Mouse (Mus musculus): ENCODE results near the gene Hjurp.

Gene Hjurp

GRCm38 (mm10) chr1:88277098-88277817 is at the start of gene Hjurp, which contains the start of gene Trpm8:
Gene Hjurp (minus strand): TSS chr1:88277633.
Gene Trpm8 (plus strand): TSS chr1:88277661.
- peak; percentile 100 for DNase-seq (ENCODE audit: low read depth, low spot score)

DNA sequence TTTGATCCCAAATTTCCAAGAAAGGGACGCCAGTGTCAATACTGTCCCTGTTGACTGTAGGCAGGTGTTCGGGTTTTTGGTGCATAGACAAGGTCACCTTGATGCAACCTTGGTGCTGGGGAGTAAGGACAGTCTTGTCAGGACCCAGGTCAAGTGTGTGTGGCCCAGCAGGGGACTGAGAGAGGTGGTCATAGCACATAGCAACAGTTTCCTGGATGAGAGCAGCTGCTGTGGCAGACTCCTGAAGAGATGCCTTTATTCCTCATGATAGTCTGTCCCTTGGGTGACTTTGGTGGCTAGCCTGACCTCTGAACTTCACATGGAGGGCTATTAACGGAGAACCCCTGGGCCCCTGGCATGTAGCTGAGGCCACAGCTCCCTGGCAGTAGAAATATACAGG is 45.7 kb upstream of the Hjurp start:
- DNase-seq (ENCODE audit: low read depth, low spot score), result no peak

DNA sequence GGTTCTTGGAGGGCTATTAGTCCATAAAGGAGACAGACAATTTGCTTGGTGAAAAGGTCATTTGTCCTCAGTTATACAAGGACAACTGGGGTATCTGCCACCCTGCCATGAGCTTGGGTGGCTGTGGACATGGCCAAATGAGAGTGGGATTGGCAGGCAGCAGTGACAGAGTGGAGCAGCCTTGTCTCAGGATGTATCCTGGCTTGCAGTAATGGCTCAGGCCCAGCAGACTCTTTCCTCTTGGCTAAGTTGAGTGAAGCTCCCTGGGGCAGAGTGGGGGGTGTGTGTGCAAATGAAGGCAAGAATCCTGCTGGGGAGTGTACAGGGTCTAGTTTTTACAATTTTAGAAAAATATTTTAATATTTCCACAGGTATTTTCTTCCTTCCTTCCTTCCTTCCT is 44.7 kb upstream of the Hjurp start:
- DNase-seq (ENCODE audit: low read depth, low spot score), result no peak

GRCm38 (mm10) chr1:88320821-88321395 is 43.5 kb upstream of the Hjurp start:
- DNase-seq (ENCODE audit: low read depth, low spot score), result no peak

GRCm38 (mm10) chr1:88318531-88319060 is 41.2 kb upstream of the Hjurp start:
- DNase-seq (ENCODE audit: low read depth, low spot score), result peak; percentile 40

DNA sequence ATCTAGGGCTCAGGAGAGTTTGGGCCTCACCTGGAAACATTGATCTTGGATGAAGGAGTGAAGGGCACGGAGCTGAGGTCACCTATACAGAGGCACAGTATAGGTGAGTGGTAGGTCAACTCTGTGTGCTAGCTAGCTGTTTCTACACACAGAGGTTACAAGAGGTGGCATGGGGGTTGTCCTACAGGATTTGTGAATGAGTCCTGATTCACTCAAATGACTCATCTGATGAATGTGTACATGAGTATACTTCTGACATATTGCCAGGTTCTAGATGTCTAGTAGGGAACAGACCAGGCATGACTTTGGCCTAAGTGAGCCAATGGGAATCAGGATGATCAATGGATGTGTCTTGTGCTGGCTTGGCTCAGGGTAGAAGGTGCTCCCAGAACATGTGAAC is 39.8 kb upstream of the Hjurp start:
- no peak for DNase-seq (ENCODE audit: low read depth, low spot score)

- DNase-seq (ENCODE audit: low read depth, low spot score), result no peak
Measured at GRCm38 (mm10) chr1:88310349-88310748, 32.9 kb upstream of the Hjurp start.

- DNase-seq (ENCODE audit: low read depth, low spot score), result no peak
Measured at GRCm38 (mm10) chr1:88309905-88310304, 32.5 kb upstream of the Hjurp start.

DNA sequence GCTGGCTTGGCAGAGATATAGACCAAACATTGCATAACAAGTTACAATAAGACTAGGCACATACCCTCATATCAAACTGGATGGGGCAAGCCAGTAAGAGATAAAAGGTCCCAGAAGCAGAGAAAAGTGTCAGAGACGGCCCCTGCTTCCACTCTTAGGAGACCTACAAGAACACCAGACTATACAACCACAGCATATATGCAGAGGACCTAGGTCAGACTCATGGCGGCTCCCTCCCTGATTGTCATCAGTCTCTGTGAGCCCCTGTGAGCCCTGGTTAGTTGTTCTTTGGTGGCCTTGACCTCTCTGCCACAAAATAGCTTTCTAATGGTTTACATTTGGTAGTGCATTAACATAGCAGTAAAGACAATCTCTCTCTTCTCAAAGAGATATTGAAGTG is 31.6 kb upstream of the Hjurp start:
- peak; percentile 5 for DNase-seq (ENCODE audit: low read depth, low spot score)

- peak; percentile 5 for DNase-seq (ENCODE audit: low read depth, low spot score)
Measured at GRCm38 (mm10) chr1:88307180-88307579, 29.7 kb upstream of the Hjurp start.

DNA sequence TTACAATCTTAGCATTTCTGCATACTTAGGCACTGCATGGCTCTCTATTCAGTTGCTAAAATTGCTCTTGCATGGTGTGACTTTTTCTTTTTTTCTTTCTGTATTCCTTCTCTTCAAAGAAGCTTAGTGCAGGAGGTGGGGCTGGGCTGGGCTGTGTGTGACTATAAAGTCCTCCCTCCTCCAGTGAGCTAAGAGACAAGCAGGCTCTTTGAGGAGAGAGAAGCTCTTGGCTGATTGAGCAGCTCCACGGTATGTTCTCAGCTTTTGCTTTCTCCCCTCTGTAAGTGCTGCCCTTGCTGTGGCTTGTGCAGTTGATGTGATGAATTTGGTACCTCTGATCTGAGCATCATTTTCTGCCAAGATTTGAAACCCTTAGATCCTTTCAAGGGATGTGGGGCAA is 29.1 kb upstream of the Hjurp start:
- DNase-seq (ENCODE audit: low read depth, low spot score), result no peak

- DNase-seq (ENCODE audit: low read depth, low spot score), result peak; percentile 12
Measured at GRCm38 (mm10) chr1:88305018-88305795, 27.8 kb upstream of the Hjurp start.

DNA sequence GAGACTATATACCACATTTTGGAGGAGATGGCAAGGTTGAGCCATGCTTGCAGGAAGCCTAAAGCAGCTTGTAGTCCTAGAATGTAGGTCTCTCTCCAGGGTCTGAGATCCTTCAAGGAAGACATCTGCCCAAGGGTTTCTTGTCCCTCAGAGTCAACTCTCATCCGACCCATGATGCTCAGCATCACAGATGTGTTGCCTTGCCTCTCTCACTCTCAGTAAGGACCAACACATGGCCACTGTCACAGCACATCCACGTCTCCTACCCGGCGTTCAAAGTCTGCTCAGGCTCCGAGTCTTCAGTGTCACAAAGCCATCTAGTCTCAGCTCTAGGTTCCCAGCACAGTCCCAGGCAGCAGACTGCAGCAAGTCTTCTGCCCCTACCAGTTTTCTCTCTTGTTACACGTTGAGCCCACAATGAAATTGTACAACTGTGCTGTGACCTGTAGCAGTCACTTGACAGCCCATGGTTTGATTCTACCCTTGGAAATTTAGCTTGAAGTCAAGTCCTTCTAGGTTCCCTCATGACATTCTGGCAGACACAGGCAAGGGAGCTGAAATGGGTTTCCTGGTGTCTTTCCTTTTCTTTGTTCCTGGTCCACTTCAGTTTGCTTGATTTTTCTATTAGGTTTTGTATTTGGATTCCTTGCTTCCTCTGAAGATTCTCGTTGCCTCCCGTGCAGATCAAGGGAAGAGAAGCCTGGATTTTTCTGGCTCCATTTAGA is 27.0 kb upstream of the Hjurp start:
- peak; percentile 8 for DNase-seq (ENCODE audit: low read depth, low spot score)

DNA sequence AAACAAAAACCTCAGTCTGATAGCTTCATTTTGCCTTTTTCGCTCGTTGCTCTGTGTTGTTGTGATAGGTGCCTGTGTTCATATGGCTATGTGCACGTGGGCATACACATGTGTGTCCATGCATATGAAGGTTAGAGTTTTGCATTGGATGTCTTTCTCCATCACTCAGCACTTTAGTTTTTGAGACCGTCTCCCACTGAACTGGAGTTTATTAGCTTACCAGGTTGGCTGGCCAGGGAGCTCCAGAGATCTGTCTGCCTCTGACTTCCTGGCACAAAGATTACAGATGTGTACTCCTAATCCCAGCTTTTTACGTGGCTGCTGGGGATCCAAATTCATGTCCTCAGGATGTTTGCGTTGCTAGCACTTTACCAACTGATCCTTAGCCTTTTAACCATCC is 26.3 kb upstream of the Hjurp start:
- DNase-seq (ENCODE audit: low read depth, low spot score), result peak; percentile 9

DNA sequence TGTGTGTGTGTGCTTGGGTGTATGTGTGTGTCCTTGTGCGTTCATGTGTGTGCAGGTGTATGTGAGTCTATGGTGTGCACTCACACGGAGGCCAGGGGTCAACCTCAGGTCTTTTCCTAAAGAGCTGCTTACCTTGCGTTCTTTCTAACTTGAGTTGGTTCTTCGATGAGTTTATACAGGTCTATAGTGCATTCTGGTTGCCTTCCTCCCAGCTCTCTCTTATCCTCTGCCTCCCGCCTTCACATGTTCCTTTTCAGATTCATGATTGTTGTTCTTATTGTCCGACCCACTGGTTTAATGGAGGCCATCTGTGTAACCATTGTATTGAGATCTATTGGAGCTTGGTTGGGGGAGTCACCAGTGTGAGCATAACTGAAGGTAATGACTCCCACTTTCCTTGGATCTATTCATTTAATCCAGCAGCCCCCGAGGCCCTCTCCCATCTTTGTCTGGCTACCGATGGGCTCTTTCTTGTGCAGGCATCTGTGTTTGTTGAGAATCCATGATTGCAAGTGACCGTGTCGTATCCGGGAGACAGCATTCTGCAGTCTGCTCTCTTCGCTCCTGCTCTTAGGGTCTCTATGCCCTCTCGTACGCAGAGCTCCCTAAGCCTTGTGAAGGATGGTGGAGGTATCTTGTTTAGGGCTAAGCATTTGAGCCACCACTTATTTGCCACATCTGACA is 24.8 kb upstream of the Hjurp start:
- peak; percentile 9 for DNase-seq (ENCODE audit: low read depth, low spot score)

- peak; percentile 25 for DNase-seq (ENCODE audit: low read depth, low spot score)
Measured at GRCm38 (mm10) chr1:88301121-88302014, 23.9 kb upstream of the Hjurp start.

GRCm38 (mm10) chr1:88300301-88301050 is 23.0 kb upstream of the Hjurp start:
- DNase-seq (ENCODE audit: low read depth, low spot score), result peak; percentile 13

DNA sequence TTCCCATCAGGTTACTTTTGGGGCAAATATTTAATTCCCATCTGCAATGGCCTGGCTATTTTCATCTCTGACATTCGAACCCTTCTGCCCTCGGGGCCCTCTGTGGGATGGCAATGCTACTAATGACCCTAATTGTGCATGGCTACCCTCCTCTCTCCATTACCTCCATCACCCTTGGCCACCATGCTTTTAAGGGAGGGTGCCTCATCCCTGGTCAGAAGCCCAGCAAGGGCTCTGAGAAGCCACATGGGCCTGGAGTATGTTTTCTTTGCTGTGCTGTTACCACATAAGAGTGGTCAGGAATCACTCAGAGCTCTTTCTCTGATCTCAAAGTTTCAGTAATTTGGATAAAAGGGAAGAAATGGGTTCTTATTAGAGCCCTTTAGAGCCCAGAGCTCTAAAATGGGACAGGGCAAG is 22.1 kb upstream of the Hjurp start:
- peak; percentile 21 for DNase-seq (ENCODE audit: low read depth, low spot score)
